9 mouse cellular contexts compared by ENCODE assay signal in the genomic region with DNA sequence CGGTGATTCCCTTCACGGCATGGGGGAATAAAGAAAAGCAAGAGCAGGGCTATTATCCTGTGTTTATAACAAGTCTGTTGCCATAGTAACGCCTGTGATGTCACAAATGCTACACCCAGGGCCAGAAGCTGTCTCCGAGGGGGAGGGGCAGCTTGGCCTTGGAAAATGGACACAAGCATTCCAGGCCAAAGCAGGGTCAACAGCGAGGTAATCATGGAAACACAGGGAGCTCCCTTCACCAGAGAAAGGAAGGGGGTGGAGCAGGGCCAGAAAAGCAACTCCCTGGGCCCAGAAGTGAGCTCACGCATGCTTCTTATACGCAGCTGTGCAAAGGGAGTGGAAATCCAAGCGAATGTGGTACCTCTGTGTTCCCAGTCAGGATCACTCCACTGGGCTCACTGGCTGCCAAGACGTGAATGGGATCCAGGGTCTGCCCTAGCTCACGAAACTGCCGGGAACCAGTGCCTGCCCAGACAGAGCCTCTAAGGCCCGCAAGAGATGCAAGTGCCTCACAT. TPM values are rescaled to one million over a fixed set of nuclear protein-coding genes. Genes with fewer than 3 reads are reported as not detected.
A peak's percentile ranks its signal among the peaks of the same experiment; 100 is the strongest.
DNase-seq lines count a peak whose midpoint lies in the region; ATAC-seq lines count a peak whose summit lies in the region.
"Had no signal": no experiment of that assay in that cellular context is flagged by ENCODE, and none has a peak within 500 bp of the region (broad histone marks: within the 10 kb centered on the region; RNA-seq: fewer than 3 reads in every experiment).

No protein-coding gene starts in this region.

- peak overlapping the region; percentile 14 for H3K4me2 ChIP-seq in intestine, embryonic 14.5 days (ENCODE audit: low read length)
- 0 out of 2 replicates have a peak overlapping the region, but pooled peaks have one; percentile 1 for H3K4me2 ChIP-seq in limb, embryonic 12.5 days
- H3K4me2 ChIP-seq: liver, embryonic 15.5 days had no signal

- ATAC-seq in intestine, embryonic 14.5 days (replicated peaks; ENCODE audit: low FRiP score, low TSS enrichment, low read depth) = peak; percentile 53; the same call in 1 of the 2 replicates
- ATAC-seq in limb, embryonic 12.5 days (ENCODE audit: insufficient number of reproducible peaks, insufficient read depth, low FRiP score, low TSS enrichment, low read depth) = peak; percentile 71; the same call in 1 of the 2 replicates
- ATAC-seq in inflammation-experienced regulatory T-cells, adult 6 months = no peak

- no peak overlapping the region for H3K4me3 ChIP-seq in intestine, embryonic 14.5 days (ENCODE audit: low read depth, low read length)
- no peak overlapping the region for H3K4me3 ChIP-seq in limb, embryonic 12.5 days (replicated peaks)
- H3K4me3 ChIP-seq: liver, embryonic 15.5 days had no signal

- no peaks in the 10 kb centered on the region for H3K36me3 ChIP-seq in intestine, embryonic 14.5 days (ENCODE audit: control insufficient read depth, insufficient read depth, low read length)
- peaks cover 10% of the 10 kb centered on the region for H3K36me3 ChIP-seq in limb, embryonic 12.5 days
- H3K36me3 ChIP-seq: liver, embryonic 15.5 days had no signal

- no peak overlapping the region for H3K9ac ChIP-seq in intestine, embryonic 14.5 days (ENCODE audit: low read length)
- H3K9ac ChIP-seq in limb, embryonic 12.5 days (replicated peaks) = 0 out of 2 replicates have a peak overlapping the region, but pooled peaks have one; percentile 8
- H3K9ac ChIP-seq: liver, embryonic 15.5 days had no signal

- no peaks in the 10 kb centered on the region for H3K27me3 ChIP-seq in intestine, embryonic 14.5 days (replicated peaks; ENCODE audit: control insufficient read depth, insufficient read depth, low read length)
- H3K27me3 ChIP-seq in limb, embryonic 12.5 days = no peaks in the 10 kb centered on the region
- H3K27me3 ChIP-seq: liver, embryonic 15.5 days had no signal

- H3K9me3 ChIP-seq in intestine, embryonic 14.5 days (ENCODE audit: control insufficient read depth, low read length) = no peaks in the 10 kb centered on the region
- no peaks in the 10 kb centered on the region for H3K9me3 ChIP-seq in limb, embryonic 12.5 days
- H3K9me3 ChIP-seq: liver, embryonic 15.5 days had no signal

- peak; percentile 69 for DNase-seq in adrenal gland, adult 2 months
- DNase-seq in embryo, embryonic 11 days = peak; percentile 95
- DNase-seq in heart, adult 11 months = peak; percentile 98
- peak; percentile 81 for DNase-seq in intestine, embryonic 14.5 days (ENCODE audit: low spot score)
- peak; percentile 84 for DNase-seq in neural tube, embryonic 10.5 days (ENCODE audit: extremely low spot score, low spot score)
- DNase-seq in spleen, postnatal 36 days (ENCODE audit: low spot score in 2 of 2) = no peak

- 8% methylated on average over 12 of the region's 12 CpGs for WGBS in intestine, embryonic 14.5 days
- WGBS in limb, embryonic 12.5 days = 26% methylated on average over 12 of the region's 12 CpGs

- H3K4me1 ChIP-seq in intestine, embryonic 14.5 days (replicated peaks; ENCODE audit: control insufficient read depth, insufficient read depth, low read length) = peaks cover 9% of the 10 kb centered on the region; the same call in 1 of the 2 replicates
- H3K4me1 ChIP-seq in limb, embryonic 12.5 days (replicated peaks) = peaks cover 21% of the 10 kb centered on the region
- H3K4me1 ChIP-seq: liver, embryonic 15.5 days had no signal

- peak overlapping the region; percentile 43; the same call in 1 of the 2 replicates for H3K27ac ChIP-seq in intestine, embryonic 14.5 days (ENCODE audit: low read depth)
- H3K27ac ChIP-seq in limb, embryonic 12.5 days = peak overlapping the region; percentile 62; the same call in 1 of the 2 replicates
- H3K27ac ChIP-seq: liver, embryonic 15.5 days had no signal

RNA-seq across cellular contexts. Expression of a gene that starts 19.2 kb away (rescaled TPM):
- 1 to 10 TPM; 4.9 to 5.1 TPM for total RNA-seq in adrenal gland, adult 2 months (2021)
- polyA plus RNA-seq in adrenal gland, adult 2 months (2012; rRNA removed) = 5.1 and 5.4 TPM in 2 replicates
- polyA plus RNA-seq in intestine, embryonic 14.5 days (2014; fragmentation: Nextera tagmentation; extraction: Ambion mirVana) = 1.5 TPM in 2 replicates
- 4.3 and 4.7 TPM in 2 replicates for polyA plus RNA-seq in limb, embryonic 12.5 days (2016; fragmentation: Nextera tagmentation; extraction: Ambion mirVana)
- polyA plus RNA-seq in inflammation-experienced regulatory T-cells, adult 6 months (2017; shearing (Covaris generic)) = not detected

RNA-seq across cellular contexts. Expression of a gene that starts 19.4 kb away (rescaled TPM):
- total RNA-seq in adrenal gland, adult 2 months (2021) = under 1 TPM; 0.26 to 0.35 TPM
- 0.51 and 0.73 TPM in 2 replicates for polyA plus RNA-seq in adrenal gland, adult 2 months (2012; rRNA removed)
- polyA plus RNA-seq in intestine, embryonic 14.5 days (2014; fragmentation: Nextera tagmentation; extraction: Ambion mirVana) = 0.65 and 0.69 TPM in 2 replicates
- polyA plus RNA-seq in limb, embryonic 12.5 days (2016; fragmentation: Nextera tagmentation; extraction: Ambion mirVana) = 0.81 and 0.83 TPM in 2 replicates
- polyA plus RNA-seq in inflammation-experienced regulatory T-cells, adult 6 months (2017; shearing (Covaris generic)) = not detected
- polyA plus RNA-seq: liver, embryonic 15.5 days had no signal

Comparison
In these comparisons a context has a peak if more than half of its experiments do, and no peak if none do; other contexts are left out.
1. DNase-seq: peak in adrenal gland, adult 2 months (single experiment), embryo, embryonic 11 days (single experiment), heart, adult 11 months (single experiment), intestine, embryonic 14.5 days (single experiment) and neural tube, embryonic 10.5 days (single experiment); none in spleen, postnatal 36 days (0 of 2).